Mouse (Mus musculus) testis, adult 2 months (tissue): ENCODE results near the gene Pde4dip. TPM values are rescaled to one million over a fixed set of nuclear protein-coding genes. Genes with fewer than 3 reads are reported as not detected.

Source experiments
- H3K27ac ChIP-seq: fragments of 200-500 bp; 2 replicates; pipeline ENCODE4 v1.5.1; 2012; ENCODE audit warnings: low read depth, low read length; ENCODE audit not compliant: control insufficient read depth, insufficient read depth
- H3K27me3 ChIP-seq: fragments of 200-500 bp; 2 replicates; pipeline ENCODE4 v1.6.1; 2012; ENCODE audit warnings: mild to moderate bottlenecking, low read length, moderate library complexity; ENCODE audit not compliant: control insufficient read depth, insufficient read depth
- H3K36me3 ChIP-seq: fragments of 200-500 bp; 2 replicates; pipeline ENCODE4 v1.6.1; 2012; ENCODE audit warnings: mild to moderate bottlenecking, low read length; ENCODE audit not compliant: control insufficient read depth, insufficient read depth
- H3K4me1 ChIP-seq: fragments of 200-500 bp; 2 replicates; pipeline ENCODE4 v1.6.1; 2012; ENCODE audit warnings: low read length; ENCODE audit not compliant: control insufficient read depth, insufficient read depth
- H3K4me3 ChIP-seq: fragments of 200-500 bp; 2 replicates; pipeline ENCODE4 v1.5.1; 2012; ENCODE audit warnings: low read depth, mild to moderate bottlenecking, low read length, moderate library complexity, mixed read lengths; ENCODE audit not compliant: control insufficient read depth
- CTCF ChIP-seq: fragments of 200-500 bp; IDR thresholded peaks from 2 replicates; pipeline ENCODE4 v1.5.1; 2012; ENCODE audit warnings: low read depth, mild to moderate bottlenecking, inconsistent platforms, low read length, moderate library complexity; ENCODE audit not compliant: control insufficient read depth, insufficient read depth, insufficient replicate concordance
- POLR2A ChIP-seq: fragments of 200-500 bp; IDR thresholded peaks from 2 replicates; pipeline ENCODE4 v1.6.1; 2012; ENCODE audit warnings: low read depth, mild to moderate bottlenecking, inconsistent platforms, low read length, moderate library complexity; ENCODE audit not compliant: control insufficient read depth
- polyA plus RNA-seq: library from polyadenylated mRNA; depleted of rRNA; stranded (reverse); fragments of >200 nt; gene quantifications from 2 replicates; pipeline ENCODE4 v1.2.3, GENCODE M21; 2012

Gene Pde4dip
- polyA plus RNA-seq, 1 experiment = 142 TPM

- no peak overlapping the region for H3K4me3 ChIP-seq
- TF ChIP-seq CTCF = no peak
- TF ChIP-seq POLR2A = no peak
- H3K27me3 ChIP-seq = no peaks in the 10 kb centered on the region
- H3K36me3 ChIP-seq = peaks cover 3% of the 10 kb centered on the region; the same call in 1 of the 2 replicates
- peaks cover 4% of the 10 kb centered on the region for H3K4me1 ChIP-seq
- H3K27ac ChIP-seq = no peak overlapping the region
Observed at GRCm38 (mm10) chr3:97696866-97697265, 191.6 kb downstream of the Pde4dip start.

- H3K4me1 ChIP-seq = no peaks in the 10 kb centered on the region
- H3K27me3 ChIP-seq = no peaks in the 10 kb centered on the region
- peaks cover 2% of the 10 kb centered on the region for H3K36me3 ChIP-seq
- TF ChIP-seq CTCF (no peak), POLR2A (no peak)
- H3K4me3 ChIP-seq = no peak overlapping the region
- H3K27ac ChIP-seq = no peak overlapping the region
Observed at GRCm38 (mm10) chr3:97693806-97694205, 194.7 kb downstream of the Pde4dip start.

GRCm38 (mm10) chr3:97691443-97692017, 197.0 kb downstream of the Pde4dip start:
- no peak for TF ChIP-seq CTCF
- no peak overlapping the region for H3K4me3 ChIP-seq
- H3K27me3 ChIP-seq = no peaks in the 10 kb centered on the region
- no peaks in the 10 kb centered on the region; the same call in 1 of the 2 replicates for H3K36me3 ChIP-seq
- no peak overlapping the region for H3K27ac ChIP-seq
- H3K4me1 ChIP-seq = no peaks in the 10 kb centered on the region

GRCm38 (mm10) chr3:97690590-97690989, 197.9 kb downstream of the Pde4dip start:
- H3K27ac ChIP-seq = no peak overlapping the region
- H3K36me3 ChIP-seq = no peaks in the 10 kb centered on the region; the same call in 1 of the 2 replicates
- no peak overlapping the region for H3K4me3 ChIP-seq
- H3K27me3 ChIP-seq = no peaks in the 10 kb centered on the region
- TF ChIP-seq POLR2A = no peak
- no peak for TF ChIP-seq CTCF
- H3K4me1 ChIP-seq = no peaks in the 10 kb centered on the region

- TF ChIP-seq CTCF = no peak
- no peak for TF ChIP-seq POLR2A
- Histone ChIP-seq H3K4me3 (no peak overlapping the region), H3K4me1 (peaks cover 1% of the 10 kb centered on the region), H3K36me3 (no peaks in the 10 kb centered on the region; the same call in 1 of the 2 replicates), H3K27ac (no peak overlapping the region), H3K27me3 (no peaks in the 10 kb centered on the region)
Observed at GRCm38 (mm10) chr3:97689289-97689688, 199.2 kb downstream of the Pde4dip start.

GRCm38 (mm10) chr3:97686372-97687117, 202.0 kb downstream of the Pde4dip start:
- no peak overlapping the region for H3K27ac ChIP-seq
- H3K4me3 ChIP-seq = no peak overlapping the region
- peaks cover 11% of the 10 kb centered on the region for H3K4me1 ChIP-seq
- TF ChIP-seq CTCF = no peak
- TF ChIP-seq POLR2A = no peak
- H3K36me3 ChIP-seq = no peaks in the 10 kb centered on the region; the same call in 1 of the 2 replicates
- no peaks in the 10 kb centered on the region for H3K27me3 ChIP-seq

GRCm38 (mm10) chr3:97683560-97684195, 204.8 kb downstream of the Pde4dip start:
- H3K27me3 ChIP-seq = no peaks in the 10 kb centered on the region
- H3K27ac ChIP-seq = no peak overlapping the region
- no peaks in the 10 kb centered on the region for H3K36me3 ChIP-seq
- peaks cover 22% of the 10 kb centered on the region for H3K4me1 ChIP-seq
- TF ChIP-seq CTCF (no peak), POLR2A (no peak)
- no peak overlapping the region for H3K4me3 ChIP-seq
